Mouse (Mus musculus) lung, postnatal 14 days (tissue): ENCODE data around the gene Mapk8ip1.

ENCODE experiments used
- DNase-seq: peaks from one replicate; pipeline ENCODE4 v3.0.0; 2021

The Mapk8ip1 gene

GRCm38 (mm10) chr2:92389645-92390044, 11.4 kb downstream of the Mapk8ip1 start:
- no peak for DNase-seq

GRCm38 (mm10) chr2:92388891-92389641, 12.0 kb downstream of the Mapk8ip1 start:
- peak; percentile 75 for DNase-seq

GRCm38 (mm10) chr2:92388081-92388517, 13.0 kb downstream of the Mapk8ip1 start:
- DNase-seq: no peak

GRCm38 (mm10) chr2:92387646-92388045, 13.4 kb downstream of the Mapk8ip1 start:
- DNase-seq: no peak

- no peak for DNase-seq
Observed at GRCm38 (mm10) chr2:92386821-92387570, 14.1 kb downstream of the Mapk8ip1 start.

- no peak for DNase-seq
Observed at GRCm38 (mm10) chr2:92385113-92386051, 15.7 kb downstream of the Mapk8ip1 start.

- DNase-seq: no peak
Observed at GRCm38 (mm10) chr2:92384101-92384500, 17.0 kb downstream of the Mapk8ip1 start.

- DNase-seq: no peak
Observed at GRCm38 (mm10) chr2:92382759-92383158, 18.3 kb downstream of the Mapk8ip1 start.

GRCm38 (mm10) chr2:92381901-92382588, 19.0 kb downstream of the Mapk8ip1 start, which contains the start of gene 1700029I15Rik:
Gene 1700029I15Rik, plus strand, starts transcription at chr2:92382538.
- no peak for DNase-seq

- no peak for DNase-seq
Observed at GRCm38 (mm10) chr2:92381161-92381560, 19.9 kb downstream of the Mapk8ip1 start.

GRCm38 (mm10) chr2:92380495-92381050, 20.5 kb downstream of the Mapk8ip1 start:
- no peak for DNase-seq

- no peak for DNase-seq
Observed at GRCm38 (mm10) chr2:92379783-92380494, 21.1 kb downstream of the Mapk8ip1 start.

- DNase-seq: no peak
Observed at GRCm38 (mm10) chr2:92377320-92377719, 23.7 kb downstream of the Mapk8ip1 start.

GRCm38 (mm10) chr2:92376300-92376699, 24.8 kb downstream of the Mapk8ip1 start:
- DNase-seq: no peak

GRCm38 (mm10) chr2:92375788-92376187, 25.3 kb downstream of the Mapk8ip1 start:
- DNase-seq: no peak

- peak; percentile 94 for DNase-seq
Observed at GRCm38 (mm10) chr2:92375099-92375623, 25.9 kb downstream of the Mapk8ip1 start.

- DNase-seq: peak; percentile 31
Observed at GRCm38 (mm10) chr2:92374514-92374913, 26.5 kb downstream of the Mapk8ip1 start, which contains the start of the genes Pex16 and Large2. Gene Pex16, plus strand, starts transcription at chr2:92374676. Gene Large2, minus strand, starts transcription at chr2:92374869.

GRCm38 (mm10) chr2:92373437-92373813, 27.6 kb downstream of the Mapk8ip1 start:
- DNase-seq: no peak

- DNase-seq: peak; percentile 72
Observed at GRCm38 (mm10) chr2:92372767-92373436, 28.2 kb downstream of the Mapk8ip1 start.
